Mouse (Mus musculus): ENCODE measurements around the gene Lamtor2. TPM values are rescaled to one million over a fixed set of nuclear protein-coding genes. Genes with fewer than 3 reads are reported as not detected.

The Lamtor2 gene
- total RNA-seq, 2 experiments from 2014 or later, result 4.2 to 14.3 TPM

GRCm38 (mm10) chr3:88530082-88530864, 22.6 kb downstream of the Lamtor2 start:
- no peak for ATAC-seq (replicated peaks; ENCODE audit: low FRiP score, poor library complexity, severe bottlenecking)

GRCm38 (mm10) chr3:88529204-88530000, 23.5 kb downstream of the Lamtor2 start:
- no peak for ATAC-seq (replicated peaks; ENCODE audit: low FRiP score, poor library complexity, severe bottlenecking)

- ATAC-seq (replicated peaks; ENCODE audit: low FRiP score, poor library complexity, severe bottlenecking), result no peak
These were observed 24.2 kb downstream of the Lamtor2 start for GRCm38 (mm10) chr3:88528646-88529045.

- no peak for ATAC-seq (replicated peaks; ENCODE audit: low FRiP score, poor library complexity, severe bottlenecking)
These were observed 25.3 kb downstream of the Lamtor2 start for GRCm38 (mm10) chr3:88527565-88527964.

GRCm38 (mm10) chr3:88526157-88527131, 26.4 kb downstream of the Lamtor2 start:
- peak; percentile 85 for ATAC-seq (replicated peaks; ENCODE audit: low FRiP score, poor library complexity, severe bottlenecking)

GRCm38 (mm10) chr3:88525021-88525420, 27.9 kb downstream of the Lamtor2 start:
- ATAC-seq (replicated peaks; ENCODE audit: low FRiP score, poor library complexity, severe bottlenecking), result no peak

GRCm38 (mm10) chr3:88523027-88523426, 29.8 kb downstream of the Lamtor2 start:
- no peak for ATAC-seq (replicated peaks; ENCODE audit: low FRiP score, poor library complexity, severe bottlenecking)

GRCm38 (mm10) chr3:88521803-88522331, 31.0 kb downstream of the Lamtor2 start:
- ATAC-seq (replicated peaks; ENCODE audit: low FRiP score, poor library complexity, severe bottlenecking), result peak; percentile 81

GRCm38 (mm10) chr3:88521156-88521555, 31.7 kb downstream of the Lamtor2 start:
- no peak for ATAC-seq (replicated peaks; ENCODE audit: low FRiP score, poor library complexity, severe bottlenecking)

GRCm38 (mm10) chr3:88520078-88520477, 32.8 kb downstream of the Lamtor2 start:
- no peak for ATAC-seq (replicated peaks; ENCODE audit: low FRiP score, poor library complexity, severe bottlenecking)

GRCm38 (mm10) chr3:88518411-88518810, 34.5 kb downstream of the Lamtor2 start:
- ATAC-seq (replicated peaks; ENCODE audit: low FRiP score, poor library complexity, severe bottlenecking), result no peak

- no peak for ATAC-seq (replicated peaks; ENCODE audit: low FRiP score, poor library complexity, severe bottlenecking)
These were observed 36.5 kb downstream of the Lamtor2 start for GRCm38 (mm10) chr3:88516407-88516806.

- no peak for ATAC-seq (replicated peaks; ENCODE audit: low FRiP score, poor library complexity, severe bottlenecking)
These were observed 37.8 kb downstream of the Lamtor2 start for GRCm38 (mm10) chr3:88515095-88515386.

GRCm38 (mm10) chr3:88514231-88515094, 38.4 kb downstream of the Lamtor2 start:
- ATAC-seq (replicated peaks; ENCODE audit: low FRiP score, poor library complexity, severe bottlenecking), result no peak

GRCm38 (mm10) chr3:88513546-88514115, 39.2 kb downstream of the Lamtor2 start:
- ATAC-seq (replicated peaks; ENCODE audit: low FRiP score, poor library complexity, severe bottlenecking), result no peak

GRCm38 (mm10) chr3:88512896-88513545, 39.9 kb downstream of the Lamtor2 start:
- ATAC-seq (replicated peaks; ENCODE audit: low FRiP score, poor library complexity, severe bottlenecking), result no peak

- no peak for ATAC-seq (replicated peaks; ENCODE audit: low FRiP score, poor library complexity, severe bottlenecking)
These were observed 40.6 kb downstream of the Lamtor2 start for GRCm38 (mm10) chr3:88512141-88512895.
